Mouse (Mus musculus) heart, embryonic 13.5 days (tissue): ENCODE measurements around the gene C1galt1c1. TPM values are rescaled to one million over a fixed set of nuclear protein-coding genes. Genes with fewer than 3 reads are reported as not detected.

Source experiments
- ATAC-seq: fragments of 200-750 bp; cut with Nextera tagmentation; 2 replicates; pipeline ENCODE4 v1.8.0; 2017; ENCODE audit warnings: moderate TSS enrichment; ENCODE audit not compliant: insufficient number of reproducible peaks, low FRiP score, low TSS enrichment; ENCODE audit errors: extremely low read depth
- H3K27ac ChIP-seq: fragments of 300-500 bp; sonication (generic); replicated peaks from 2 replicates; pipeline ENCODE4 v1.5.1; 2015; ENCODE audit warnings: moderate library complexity, mild to moderate bottlenecking, inconsistent platforms
- H3K27me3 ChIP-seq: fragments of 300-500 bp; sonication (generic); replicated peaks from 2 replicates; pipeline ENCODE4 v1.6.1; 2015; ENCODE audit warnings: mild to moderate bottlenecking, inconsistent platforms
- H3K36me3 ChIP-seq: fragments of 300-500 bp; sonication (generic); 2 replicates; pipeline ENCODE4 v1.6.1; 2015; ENCODE audit warnings: mild to moderate bottlenecking, inconsistent platforms
- H3K4me1 ChIP-seq: fragments of 300-500 bp; sonication (generic); 2 replicates; pipeline ENCODE4 v1.6.1; 2015; ENCODE audit warnings: inconsistent platforms
- H3K4me2 ChIP-seq: fragments of 300-500 bp; sonication (generic); 2 replicates; pipeline ENCODE4 v1.6.1; 2015; ENCODE audit warnings: inconsistent platforms, mild to moderate bottlenecking, moderate library complexity
- H3K4me3 ChIP-seq: fragments of 300-500 bp; sonication (generic); 2 replicates; pipeline ENCODE4 v1.5.1; 2015; ENCODE audit warnings: moderate library complexity, mild to moderate bottlenecking, inconsistent platforms
- H3K9ac ChIP-seq: fragments of 300-500 bp; sonication (generic); 2 replicates; pipeline ENCODE4 v1.6.1; 2015; ENCODE audit warnings: inconsistent platforms, mild to moderate bottlenecking, moderate library complexity
- H3K9me3 ChIP-seq: fragments of 300-500 bp; sonication (generic); 2 replicates; pipeline ENCODE4 v1.6.1; 2016; ENCODE audit warnings: inconsistent platforms
- WGBS: fragments of 180-500 bp; shearing (Covaris S2); methylation state at CpG from one replicate; pipeline ENCODE4 v1.1.7; 2015; ENCODE audit warnings: mixed read lengths; 5-methylcytosine and 5-hydroxymethylcytosine counted together
- polyA plus RNA-seq: library from polyadenylated mRNA; unstranded; fragments of >200 nt; fragmentation: Nextera tagmentation; extraction: Ambion mirVana; gene quantifications from 2 replicates; pipeline ENCODE4 v1.2.1, GENCODE M21; 2015

C1galt1c1 gene
- polyA plus RNA-seq, 1 experiment from 2014 or later, result 24.3 TPM

DNA sequence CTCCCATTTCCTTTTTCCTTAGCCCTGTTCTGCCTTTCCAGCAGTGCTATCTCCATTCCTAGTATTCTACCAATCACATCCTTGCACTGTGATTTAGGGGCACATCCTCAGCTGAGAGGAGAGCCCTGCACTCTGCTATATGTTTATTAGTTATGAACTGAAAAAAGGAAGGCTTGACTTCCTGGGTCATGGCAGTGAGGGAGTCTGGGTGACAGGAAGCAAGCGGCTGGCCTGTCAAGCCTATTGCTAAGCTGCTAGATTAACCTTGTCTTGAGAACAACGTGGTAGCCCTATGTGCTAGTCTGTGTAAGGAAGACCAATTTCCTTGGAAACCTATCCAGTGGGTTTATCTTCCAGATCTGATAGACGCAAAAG, 33.9 kb downstream of the C1galt1c1 start:
- Histone ChIP-seq H3K27me3 (no peaks in the 10 kb centered on the region), H3K36me3 (peaks cover 5% of the 10 kb centered on the region; the same call in 1 of the 2 replicates), H3K9ac (peak overlapping the region; percentile 79), H3K4me1 (no peaks in the 10 kb centered on the region), H3K4me3 (peak overlapping the region; percentile 62), H3K9me3 (no peaks in the 10 kb centered on the region), H3K27ac (peak overlapping the region; percentile 86), H3K4me2 (peak overlapping the region; percentile 72)
- 19% methylated on average over 3 of the region's 3 CpGs for WGBS
- no peak for ATAC-seq

DNA sequence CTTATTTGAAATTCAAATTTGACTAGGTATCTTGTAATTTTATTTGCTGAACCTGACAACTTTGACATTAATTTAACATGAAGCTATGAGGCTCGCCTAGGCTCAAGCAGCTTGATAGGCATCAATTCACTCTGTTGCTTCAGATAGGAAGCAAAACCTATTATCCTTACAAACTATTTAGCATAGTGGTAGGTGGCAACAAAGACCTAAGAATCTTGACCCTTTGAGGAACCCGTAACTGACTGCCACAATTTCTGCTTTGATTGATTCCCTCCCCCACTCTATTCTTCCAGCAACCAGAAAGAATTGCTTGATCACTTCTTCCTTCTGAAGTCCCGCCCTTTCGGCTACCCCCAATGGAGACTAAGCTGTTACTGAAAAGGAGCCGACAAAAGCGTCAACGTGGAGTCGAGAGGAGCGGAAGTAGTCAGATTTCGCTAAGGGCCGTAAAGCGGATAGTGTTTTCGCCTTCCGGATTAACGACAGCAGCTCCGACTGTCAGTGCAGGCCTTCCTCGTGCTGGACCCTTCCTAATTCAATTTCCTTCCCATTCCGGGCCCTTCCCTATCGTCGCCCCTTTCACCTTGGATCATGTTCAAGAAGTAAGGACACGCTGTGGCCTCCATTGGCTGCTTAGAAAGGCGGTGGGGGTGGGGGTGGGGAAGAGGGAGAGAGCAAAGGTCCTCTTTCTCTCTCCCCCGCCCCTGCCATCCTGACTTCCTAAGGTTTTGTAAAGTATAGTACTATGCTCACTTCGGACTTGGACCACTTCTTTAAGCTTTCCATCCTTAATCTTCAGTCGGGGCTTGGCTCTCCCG, 34.5 kb downstream of the C1galt1c1 start, which contains the start of gene Mcts1:
Mcts1 (plus strand) TSS at position 402 of the 818 bp plus-strand sequence.
- Histone ChIP-seq H3K9ac (peak within 1 kb of the TSS; percentile 79), H3K27ac (peak within 1 kb of the TSS; percentile 86)
- 11% methylated on average over 26 of the region's 26 CpGs for WGBS

DNA sequence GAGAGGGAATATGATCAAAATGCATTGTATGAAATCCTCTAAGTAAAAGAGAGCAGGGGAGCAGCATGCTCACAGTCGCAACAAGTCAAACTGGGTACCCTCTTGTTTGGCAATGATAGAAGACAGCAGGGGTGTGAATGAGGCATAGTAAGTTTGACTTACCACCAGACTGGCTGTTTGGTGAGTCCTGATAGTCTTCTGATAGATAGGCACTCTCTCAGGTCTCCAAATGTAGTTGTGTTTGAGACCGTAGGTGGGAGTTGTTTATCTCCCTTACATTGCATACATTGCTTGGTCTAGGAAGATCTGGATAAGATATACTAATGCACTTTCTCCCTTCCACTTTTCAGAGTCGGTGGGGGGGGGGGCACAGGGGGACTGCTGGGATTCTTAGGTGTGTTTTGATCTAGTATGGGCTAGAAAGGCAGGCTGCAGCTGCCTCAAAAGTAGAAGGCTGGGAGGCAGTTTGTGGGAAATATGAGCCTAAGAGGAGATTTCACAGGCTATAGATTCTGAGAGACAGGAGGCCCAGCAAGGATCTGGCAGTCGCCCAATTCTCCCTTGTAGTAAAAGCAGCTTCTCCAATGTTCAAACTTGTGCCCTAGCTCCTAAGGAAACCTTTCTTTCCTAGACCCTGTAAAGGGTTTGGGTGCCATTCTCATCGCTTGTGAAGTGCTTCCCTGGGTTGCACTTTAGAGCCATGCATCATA, 41.6 kb downstream of the C1galt1c1 start:
- no peak for ATAC-seq
- 35% methylated on average over 5 of the region's 5 CpGs for WGBS
- no peak overlapping the region for H3K9ac ChIP-seq

More for the DNA sequence above, 34.5 kb downstream of the C1galt1c1 start, which contains the start of gene Mcts1:
- Histone ChIP-seq H3K9me3 (no peaks in the 10 kb centered on the region), H3K4me1 (no peaks in the 10 kb centered on the region), H3K36me3 (0 out of 2 replicates have a peak, but pooled peaks cover 2% of the 10 kb centered on the region), H3K4me2 (peak within 1 kb of the TSS; percentile 72), H3K27me3 (no peaks in the 10 kb centered on the region), H3K4me3 (peak within 1 kb of the TSS; percentile 62)
- ATAC-seq, result no peak; the same call in 1 of the 2 replicates

DNA sequence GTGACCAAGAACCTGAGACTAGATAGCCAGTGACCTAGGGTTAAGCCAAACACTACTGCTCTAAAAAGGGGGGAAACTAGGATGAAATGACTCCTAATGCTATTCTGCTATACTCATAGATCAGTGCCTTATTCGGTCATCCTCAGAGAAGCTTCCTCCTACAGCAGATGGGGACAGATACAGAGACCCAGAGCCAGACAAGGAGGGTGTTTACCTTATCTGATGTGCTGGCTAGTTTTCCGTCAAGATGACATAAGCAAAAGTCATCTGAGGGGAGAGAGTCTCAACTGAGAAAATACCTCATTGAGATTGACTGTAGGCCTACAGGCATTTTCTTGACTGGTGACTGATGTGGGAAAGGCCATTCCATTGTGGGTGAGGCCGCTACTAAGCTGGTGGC, 43.1 kb downstream of the C1galt1c1 start:
- no peaks in the 10 kb centered on the region for H3K36me3 ChIP-seq
- WGBS, result 82% methylated on average over 3 of the region's 3 CpGs
- H3K9me3 ChIP-seq, result no peaks in the 10 kb centered on the region
- no peak for ATAC-seq
- no peak overlapping the region for H3K27ac ChIP-seq
- H3K4me1 ChIP-seq, result peaks cover 10% of the 10 kb centered on the region
- H3K4me2 ChIP-seq, result no peak overlapping the region
- H3K9ac ChIP-seq, result no peak overlapping the region
- H3K27me3 ChIP-seq, result no peaks in the 10 kb centered on the region
- H3K4me3 ChIP-seq, result no peak overlapping the region

More for the DNA sequence above, 41.6 kb downstream of the C1galt1c1 start:
- Histone ChIP-seq H3K36me3 (no peaks in the 10 kb centered on the region), H3K4me1 (peaks cover 10% of the 10 kb centered on the region), H3K27me3 (no peaks in the 10 kb centered on the region), H3K27ac (no peak overlapping the region), H3K4me2 (no peak overlapping the region), H3K9me3 (no peaks in the 10 kb centered on the region), H3K4me3 (no peak overlapping the region)

DNA sequence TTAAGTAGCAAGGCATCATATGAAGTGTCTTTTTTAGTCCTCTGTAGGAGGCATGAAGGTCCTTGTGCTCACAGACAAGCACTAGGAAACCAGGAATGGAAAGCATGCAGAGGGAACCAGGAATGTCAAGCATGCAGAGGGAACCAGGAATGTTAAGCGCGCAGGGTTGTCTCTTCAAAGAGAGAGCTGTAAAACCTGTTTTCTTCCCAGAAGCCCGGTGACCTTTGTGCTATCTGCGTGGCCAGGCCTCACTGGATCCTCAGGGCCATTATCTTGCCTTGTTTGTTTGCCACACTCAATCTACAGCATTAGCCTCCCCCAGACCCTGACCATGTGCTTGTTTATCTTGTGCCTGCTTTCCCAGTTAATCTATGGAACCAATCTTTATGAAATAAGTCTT, 45.1 kb downstream of the C1galt1c1 start:
- no peak overlapping the region for H3K4me3 ChIP-seq
- WGBS, result 12% methylated on average over 4 of the region's 4 CpGs
- H3K9me3 ChIP-seq, result no peaks in the 10 kb centered on the region
- H3K9ac ChIP-seq, result no peak overlapping the region
- H3K36me3 ChIP-seq, result no peaks in the 10 kb centered on the region
- no peak overlapping the region for H3K4me2 ChIP-seq
- peaks cover 10% of the 10 kb centered on the region for H3K4me1 ChIP-seq
- H3K27me3 ChIP-seq, result no peaks in the 10 kb centered on the region
- peak overlapping the region; percentile 61 for H3K27ac ChIP-seq
- ATAC-seq, result no peak

DNA sequence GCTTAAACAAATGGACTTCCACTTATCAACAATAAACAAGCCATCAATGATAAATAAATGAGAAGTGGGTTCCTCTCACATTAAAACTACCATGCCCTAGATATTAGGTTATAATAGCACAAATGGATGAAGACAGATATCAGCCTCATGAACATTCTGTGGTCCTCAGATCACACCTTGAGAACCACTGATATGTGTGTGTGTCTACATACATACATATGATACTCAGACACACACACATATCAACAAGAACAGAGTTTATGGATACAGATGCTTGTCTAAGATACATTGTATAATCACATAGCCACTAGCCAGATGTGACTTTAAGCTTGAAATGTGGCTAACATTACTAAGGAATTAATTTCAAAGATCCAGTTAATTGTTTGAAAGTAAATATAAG, 51.6 kb downstream of the C1galt1c1 start:
- Histone ChIP-seq H3K4me1 (no peaks in the 10 kb centered on the region), H3K36me3 (no peaks in the 10 kb centered on the region), H3K27me3 (no peaks in the 10 kb centered on the region), H3K27ac (no peak overlapping the region), H3K4me3 (no peak overlapping the region), H3K9ac (no peak overlapping the region), H3K9me3 (no peaks in the 10 kb centered on the region), H3K4me2 (no peak overlapping the region)
- ATAC-seq, result no peak

DNA sequence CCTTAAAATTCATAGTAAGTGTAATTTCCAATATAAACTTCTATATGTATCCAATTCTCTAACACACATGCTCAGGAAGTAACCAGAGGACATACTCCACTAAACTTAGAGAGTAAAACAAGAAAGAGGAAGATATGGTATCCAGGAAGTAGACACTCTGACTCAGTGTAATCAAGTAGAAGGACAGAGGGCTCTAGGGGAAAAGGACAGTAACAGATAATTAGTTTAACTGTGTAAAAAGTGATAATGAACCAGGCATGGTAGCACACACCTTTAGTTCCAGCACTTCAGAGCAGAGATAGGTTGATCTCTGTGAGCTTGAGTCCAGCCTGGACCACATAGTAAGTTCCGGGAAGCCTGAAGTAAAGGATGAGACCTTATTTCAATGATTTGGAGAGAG, 53.7 kb downstream of the C1galt1c1 start:
- Histone ChIP-seq H3K4me3 (no peak overlapping the region), H3K27ac (no peak overlapping the region), H3K4me2 (no peak overlapping the region), H3K4me1 (no peaks in the 10 kb centered on the region), H3K9me3 (no peaks in the 10 kb centered on the region), H3K9ac (no peak overlapping the region), H3K27me3 (no peaks in the 10 kb centered on the region), H3K36me3 (no peaks in the 10 kb centered on the region)
- 83% methylated on average over 1 of the region's 1 CpGs for WGBS
- ATAC-seq, result no peak

Other genes with a start within 250 kb of the C1galt1c1 start
- 122 and 129 TPM in 2 replicates for gene Lamp2, start 178.6 kb downstream of the C1galt1c1 start, polyA plus RNA-seq
- 17.7 and 19.3 TPM in 2 replicates for gene Cul4b, start 58.9 kb downstream of the C1galt1c1 start, polyA plus RNA-seq
- 51.4 and 56.1 TPM in 2 replicates for gene Mcts1, start 34.5 kb downstream of the C1galt1c1 start, polyA plus RNA-seq
- gene 6030498E09Rik, start 137.6 kb upstream of the C1galt1c1 start, polyA plus RNA-seq, result 1.9 and 2.9 TPM in 2 replicates